Mouse (Mus musculus) intestine, embryonic 16.5 days (tissue): ENCODE measurements at regions not wholly inside any gene's neighbourhood (a gene's known extent, or its start where the extent isn't known, plus 50 kb on each side); places are given as distances from the start of the nearest gene placed in this dataset.

Experiments
- ATAC-seq: fragments of 200-750 bp; cut with Nextera tagmentation; 2 replicates; pipeline ENCODE4 v1.8.0; 2017; ENCODE audit warnings: moderate TSS enrichment, moderate library complexity
- H3K27ac ChIP-seq: fragments of 300-500 bp; sonication (generic); 2 replicates; pipeline ENCODE4 v1.5.1; 2014; ENCODE audit warnings: mild to moderate bottlenecking, low read length
- H3K27me3 ChIP-seq: fragments of 300-500 bp; sonication (generic); replicated peaks from 2 replicates; pipeline ENCODE4 v1.6.1; 2014; ENCODE audit warnings: low read length, control low read depth, mixed read lengths; ENCODE audit not compliant: control insufficient read depth, insufficient read depth
- H3K36me3 ChIP-seq: fragments of 300-500 bp; sonication (generic); 2 replicates; pipeline ENCODE4 v1.6.1; 2014; ENCODE audit warnings: low read length, control low read depth; ENCODE audit not compliant: control insufficient read depth, insufficient read depth
- H3K4me1 ChIP-seq: fragments of 300-500 bp; sonication (generic); 2 replicates; pipeline ENCODE4 v1.6.1; 2014; ENCODE audit warnings: low read length, control low read depth, mixed read lengths; ENCODE audit not compliant: control insufficient read depth, insufficient read depth
- H3K4me2 ChIP-seq: fragments of 300-500 bp; sonication (generic); 2 replicates; pipeline ENCODE4 v1.6.1; 2014; ENCODE audit warnings: low read depth, low read length, control low read depth
- H3K4me3 ChIP-seq: fragments of 300-500 bp; sonication (generic); 2 replicates; pipeline ENCODE4 v1.5.1; 2014; ENCODE audit warnings: mild to moderate bottlenecking, low read length
- H3K9ac ChIP-seq: fragments of 300-500 bp; sonication (generic); 2 replicates; pipeline ENCODE4 v1.6.1; 2014; ENCODE audit warnings: low read depth, low read length
- H3K9me3 ChIP-seq: fragments of 300-500 bp; sonication (generic); 2 replicates; pipeline ENCODE4 v1.6.1; 2016; ENCODE audit warnings: low read length, control low read depth; ENCODE audit not compliant: control insufficient read depth
- WGBS: fragments of 180-500 bp; shearing (Covaris S2); extraction: QIAGEN DNeasy Blood & Tissue Kit; methylation state at CpG from one replicate; pipeline ENCODE4 v1.1.7; 2014; 5-methylcytosine and 5-hydroxymethylcytosine counted together

GRCm38 (mm10) chr2:106469196-106469595, 223.9 kb upstream of the Mpped2 start:
- Histone ChIP-seq H3K9ac (no peak overlapping the region), H3K27ac (no peak overlapping the region), H3K36me3 (no peaks in the 10 kb centered on the region), H3K4me1 (no peaks in the 10 kb centered on the region), H3K27me3 (no peaks in the 10 kb centered on the region), H3K9me3 (no peaks in the 10 kb centered on the region), H3K4me3 (no peak overlapping the region), H3K4me2 (no peak overlapping the region)
- no peak for ATAC-seq
- 81% methylated on average over 2 of the region's 2 CpGs for WGBS

GRCm38 (mm10) chr2:106473458-106473857, 219.6 kb upstream of the Mpped2 start:
- no peak for ATAC-seq
- Histone ChIP-seq H3K9me3 (no peaks in the 10 kb centered on the region), H3K27me3 (no peaks in the 10 kb centered on the region), H3K9ac (no peak overlapping the region), H3K4me1 (no peaks in the 10 kb centered on the region), H3K4me3 (no peak overlapping the region), H3K27ac (no peak overlapping the region), H3K36me3 (no peaks in the 10 kb centered on the region), H3K4me2 (no peak overlapping the region)
- WGBS: 79% methylated on average over 3 of the region's 3 CpGs

GRCm38 (mm10) chr2:106477991-106478390, 215.1 kb upstream of the Mpped2 start:
- no peak for ATAC-seq
- Histone ChIP-seq H3K9me3 (no peaks in the 10 kb centered on the region), H3K9ac (no peak overlapping the region), H3K4me1 (no peaks in the 10 kb centered on the region), H3K4me2 (no peak overlapping the region), H3K27me3 (no peaks in the 10 kb centered on the region), H3K27ac (no peak overlapping the region), H3K4me3 (no peak overlapping the region), H3K36me3 (no peaks in the 10 kb centered on the region)
- WGBS: 83% methylated on average over 2 of the region's 2 CpGs

GRCm38 (mm10) chr2:106487335-106488082, 205.6 kb upstream of the Mpped2 start:
- Histone ChIP-seq H3K27ac (no peak overlapping the region), H3K9me3 (no peaks in the 10 kb centered on the region), H3K36me3 (no peaks in the 10 kb centered on the region), H3K9ac (no peak overlapping the region), H3K4me3 (no peak overlapping the region), H3K4me1 (no peaks in the 10 kb centered on the region), H3K4me2 (no peak overlapping the region), H3K27me3 (no peaks in the 10 kb centered on the region)
- ATAC-seq: no peak
- WGBS: 60% methylated on average over 5 of the region's 5 CpGs

GRCm38 (mm10) chr2:106498735-106499134, 194.3 kb upstream of the Mpped2 start:
- no peaks in the 10 kb centered on the region for H3K9me3 ChIP-seq

GRCm38 (mm10) chr2:106499227-106499928, 193.7 kb upstream of the Mpped2 start:
- ATAC-seq: no peak
- Histone ChIP-seq H3K36me3 (no peaks in the 10 kb centered on the region), H3K27me3 (no peaks in the 10 kb centered on the region), H3K9ac (no peak overlapping the region), H3K4me1 (no peaks in the 10 kb centered on the region), H3K4me2 (no peak overlapping the region), H3K4me3 (no peak overlapping the region), H3K9me3 (no peaks in the 10 kb centered on the region), H3K27ac (no peak overlapping the region)
- 62% methylated on average over 3 of the region's 3 CpGs for WGBS

More at GRCm38 (mm10) chr2:106498735-106499134, 194.3 kb upstream of the Mpped2 start:
- Histone ChIP-seq H3K4me3 (no peak overlapping the region), H3K4me1 (no peaks in the 10 kb centered on the region), H3K9ac (no peak overlapping the region), H3K27me3 (no peaks in the 10 kb centered on the region), H3K4me2 (no peak overlapping the region), H3K27ac (no peak overlapping the region), H3K36me3 (no peaks in the 10 kb centered on the region)
- ATAC-seq: no peak

GRCm38 (mm10) chr2:106504933-106505420, 188.1 kb upstream of the Mpped2 start:
- Histone ChIP-seq H3K9me3 (no peaks in the 10 kb centered on the region), H3K4me3 (no peak overlapping the region), H3K27ac (no peak overlapping the region), H3K4me1 (no peaks in the 10 kb centered on the region), H3K9ac (no peak overlapping the region), H3K27me3 (no peaks in the 10 kb centered on the region), H3K4me2 (no peak overlapping the region), H3K36me3 (no peaks in the 10 kb centered on the region)
- no peak for ATAC-seq
- whole genome bisulfite sequencing: 88% methylated on average over 1 of the region's 1 CpGs

GRCm38 (mm10) chr2:106511889-106512288, 181.2 kb upstream of the Mpped2 start:
- no peak overlapping the region for H3K9ac ChIP-seq
- no peaks in the 10 kb centered on the region for H3K36me3 ChIP-seq
- WGBS: 82% methylated on average over 9 of the region's 9 CpGs
- H3K27me3 ChIP-seq: no peaks in the 10 kb centered on the region
- no peak for ATAC-seq
- H3K4me3 ChIP-seq: no peak overlapping the region
- H3K4me2 ChIP-seq: no peak overlapping the region
- no peaks in the 10 kb centered on the region for H3K9me3 ChIP-seq
- H3K4me1 ChIP-seq: no peaks in the 10 kb centered on the region
- H3K27ac ChIP-seq: no peak overlapping the region

GRCm38 (mm10) chr2:106512338-106513024, 180.6 kb upstream of the Mpped2 start:
- Histone ChIP-seq H3K36me3 (no peaks in the 10 kb centered on the region), H3K27ac (no peak overlapping the region), H3K4me3 (no peak overlapping the region), H3K9me3 (no peaks in the 10 kb centered on the region), H3K9ac (no peak overlapping the region), H3K4me2 (no peak overlapping the region), H3K4me1 (no peaks in the 10 kb centered on the region), H3K27me3 (no peaks in the 10 kb centered on the region)
- ATAC-seq: no peak
- 49% methylated on average over 14 of the region's 14 CpGs for WGBS
